Mouse (Mus musculus) hindbrain, embryonic 12.5 days (tissue): ENCODE measurements around the gene Rundc3a. TPM values are rescaled to one million over a fixed set of nuclear protein-coding genes. Genes with fewer than 3 reads are reported as not detected.

Source experiments
- microRNA-seq: library from miRNA; unstranded; fragments of <30 nt; microRNA quantifications from one replicate; pipeline ENCODE4, GENCODE M21; 2017
- polyA plus RNA-seq: library from polyadenylated mRNA; unstranded; fragments of >200 nt; fragmentation: Nextera tagmentation; extraction: Ambion mirVana; gene quantifications from 2 replicates; pipeline ENCODE4 v1.2.1, GENCODE M21; 2016

Rundc3a gene
- polyA plus RNA-seq, 1 experiment from 2014 or later = 125 TPM

Small RNAs within 50 kb of the gene (microRNA-seq; reads per million reads assigned to microRNA genes)
- not detected for gene Mir6930

Other genes starting within 250 kb of the Rundc3a start
- 0.14 TPM in 1 of 2 replicates, not detected in the other for gene Nags, start 247.9 kb upstream of the Rundc3a start, polyA plus RNA-seq
- 37.9 and 40.4 TPM in 2 replicates for gene Tmem101, start 237.0 kb upstream of the Rundc3a start, polyA plus RNA-seq
- gene Lsm12, start 208.1 kb upstream of the Rundc3a start, polyA plus RNA-seq = 114 TPM in 2 replicates
- gene G6pc3, start 203.8 kb upstream of the Rundc3a start, polyA plus RNA-seq = 26.8 and 27.0 TPM in 2 replicates
- 97.2 and 103 TPM in 2 replicates for gene Hdac5, start 163.2 kb upstream of the Rundc3a start, polyA plus RNA-seq
- 9.4 and 12.5 TPM in 2 replicates for gene BC030867, start 144.5 kb upstream of the Rundc3a start, polyA plus RNA-seq
- gene Asb16, start 124.7 kb upstream of the Rundc3a start, polyA plus RNA-seq = not detected in 2 replicates
- gene Tmub2, start 108.5 kb upstream of the Rundc3a start, polyA plus RNA-seq = 67.9 and 68.4 TPM in 2 replicates
- 28.5 and 29.7 TPM in 2 replicates for gene Atxn7l3, start 96.8 kb upstream of the Rundc3a start, polyA plus RNA-seq
- 101 and 111 TPM in 2 replicates for gene Ubtf, start 73.7 kb upstream of the Rundc3a start, polyA plus RNA-seq
- 30.8 and 33.5 TPM in 2 replicates for gene Slc4a1, start 27.2 kb upstream of the Rundc3a start, polyA plus RNA-seq
- gene Slc25a39, start 14.5 kb downstream of the Rundc3a start, polyA plus RNA-seq = 148 and 157 TPM in 2 replicates
- 96.9 and 101 TPM in 2 replicates for gene Grn, start 36.9 kb downstream of the Rundc3a start, polyA plus RNA-seq
- 21.5 and 22.8 TPM in 2 replicates for gene Fam171a2, start 54.3 kb downstream of the Rundc3a start, polyA plus RNA-seq
- 7.1 and 8.5 TPM in 2 replicates for gene Itga2b, start 76.7 kb downstream of the Rundc3a start, polyA plus RNA-seq
- 74.6 and 76.7 TPM in 2 replicates for gene Gpatch8, start 163.0 kb downstream of the Rundc3a start, polyA plus RNA-seq
- gene Gm11627, start 186.1 kb downstream of the Rundc3a start, polyA plus RNA-seq = 4.3 and 4.8 TPM in 2 replicates
- 39.9 and 40.8 TPM in 2 replicates for gene Fzd2, start 211.0 kb downstream of the Rundc3a start, polyA plus RNA-seq